Mouse (Mus musculus) C2C12 (cell line): Measurements from ENCODE around the gene Alpl.

Source experiments
- CTCF ChIP-seq: IDR thresholded peaks from one replicate; pipeline ENCODE4 v1.5.1; 2011; ENCODE audit not compliant: control insufficient read depth, insufficient read depth, insufficient read length
- MYOD1 ChIP-seq: IDR thresholded peaks from one replicate; pipeline ENCODE4 v1.6.1; 2011; ENCODE audit warnings: low read depth; ENCODE audit not compliant: control insufficient read depth, insufficient read length
- MYOG ChIP-seq: IDR thresholded peaks from one replicate; pipeline ENCODE4 v1.6.1; 2011; ENCODE audit not compliant: control insufficient read depth, insufficient read length; ENCODE audit errors: extremely low read depth

- TF ChIP-seq CTCF (no peak), MYOD1 (no peak), MYOG (no peak)
Measured at GRCm38 (mm10) chr4:137750121-137750520, 46.1 kb downstream of the Alpl start.
